Mouse (Mus musculus) G1E (cell line): ENCODE data around the gene Slc35e3.

Experiments used
- CTCF ChIP-seq: IDR thresholded peaks from 2 replicates; pipeline ENCODE4 v1.5.1; 2012; ENCODE audit warnings: low read depth, low read length, inconsistent platforms, mixed read lengths
- TAL1 ChIP-seq: conservative IDR thresholded peaks from 2 replicates; pipeline ENCODE4 v1.6.1; 2012; ENCODE audit warnings: low read depth, low read length, inconsistent platforms, mixed read lengths

- TF ChIP-seq CTCF (no peak), TAL1 (no peak)
Measured at GRCm38 (mm10) chr10:117793436-117794030, 47.4 kb upstream of the Slc35e3 start.
